Mouse (Mus musculus): Measurements from ENCODE around the gene Gm49340. TPM values are rescaled to one million over a fixed set of nuclear protein-coding genes. Genes with fewer than 3 reads are reported as not detected.

The Gm49340 gene
- total RNA-seq, 1 experiment from 2014 or later, result not detected

Other genes with a start within 250 kb of the Gm49340 start
- 0.30 and 0.33 TPM in 2 replicates for gene Itgae, start 239.2 kb upstream of the Gm49340 start, total RNA-seq (2021)
- gene Haspin, start 191.4 kb upstream of the Gm49340 start, total RNA-seq (2021), result 1.4 and 1.6 TPM in 2 replicates
- gene P2rx5, start 169.3 kb upstream of the Gm49340 start, total RNA-seq (2021), result 5.8 and 7.8 TPM in 2 replicates
- gene Emc6, start 152.7 kb upstream of the Gm49340 start, total RNA-seq (2021), result 63.4 and 73.4 TPM in 2 replicates
- gene Tax1bp3, start 152.7 kb upstream of the Gm49340 start, total RNA-seq (2021), result 71.3 and 79.4 TPM in 2 replicates
- 17.4 and 20.6 TPM in 2 replicates for gene Ctns, start 130.7 kb upstream of the Gm49340 start, total RNA-seq (2021)
- 9.9 and 13.8 TPM in 2 replicates for gene Shpk, start 130.3 kb upstream of the Gm49340 start, total RNA-seq (2021)
- gene Trpv1, start 95.4 kb upstream of the Gm49340 start, total RNA-seq (2021), result 0.46 TPM in 1 of 2 replicates, not detected in the other
- gene Trpv3, start 62.4 kb upstream of the Gm49340 start, total RNA-seq (2021), result 0.27 TPM in 1 of 2 replicates, not detected in the other
- 8.5 and 9.4 TPM in 2 replicates for gene Aspa, start 145 bp upstream of the Gm49340 start, total RNA-seq (2021)
- 0.73 TPM in 1 of 2 replicates, not detected in the other for gene Spata22, start within 50 bp of the Gm49340 start, total RNA-seq (2021)
- not detected in 2 replicates for gene Olfr20, start 21.0 kb downstream of the Gm49340 start, total RNA-seq (2021)
- gene Olfr376, start 41.5 kb downstream of the Gm49340 start, total RNA-seq (2021), result not detected in 2 replicates
- not detected in 2 replicates for gene Olfr1, start 69.9 kb downstream of the Gm49340 start, total RNA-seq (2021)
- gene Olfr378, start 98.7 kb downstream of the Gm49340 start, total RNA-seq (2021), result not detected in 2 replicates
- gene Olfr380, start 127.8 kb downstream of the Gm49340 start, total RNA-seq (2021), result not detected in 2 replicates
- gene Olfr381, start 161.9 kb downstream of the Gm49340 start, total RNA-seq (2021), result not detected in 2 replicates
- not detected in 2 replicates for gene Olfr382, start 187.5 kb downstream of the Gm49340 start, total RNA-seq (2021)